Mouse (Mus musculus) splenic B cell, adult 2 months (primary cell): ENCODE measurements around the gene Phldb2.

Source experiments
- DNase-seq: peaks from one replicate; pipeline ENCODE4 v3.0.0-alpha.2; 2011; ENCODE audit warnings: low read depth, low spot score
- H3K27me3 ChIP-seq: 2 replicates; pipeline ENCODE4 v1.6.1; 2012; ENCODE audit warnings: mild to moderate bottlenecking, low read length, moderate library complexity, mixed read lengths; ENCODE audit not compliant: control insufficient read depth, poor library complexity, insufficient read depth, severe bottlenecking
- H3K36me3 ChIP-seq: 2 replicates; pipeline ENCODE4 v1.6.1; 2012; ENCODE audit warnings: mild to moderate bottlenecking, low read length, moderate library complexity, mixed read lengths; ENCODE audit not compliant: control insufficient read depth, poor library complexity, insufficient read depth, severe bottlenecking

Gene Phldb2

GRCm38 (mm10) chr16:45953394-45953793 is at the start of gene Phldb2:
Gene Phldb2 (minus strand): TSS chr16:45953598.
- DNase-seq = no peak
- no peaks in the 10 kb centered on the region for H3K27me3 ChIP-seq
- H3K36me3 ChIP-seq = no peaks in the 10 kb centered on the region

DNA sequence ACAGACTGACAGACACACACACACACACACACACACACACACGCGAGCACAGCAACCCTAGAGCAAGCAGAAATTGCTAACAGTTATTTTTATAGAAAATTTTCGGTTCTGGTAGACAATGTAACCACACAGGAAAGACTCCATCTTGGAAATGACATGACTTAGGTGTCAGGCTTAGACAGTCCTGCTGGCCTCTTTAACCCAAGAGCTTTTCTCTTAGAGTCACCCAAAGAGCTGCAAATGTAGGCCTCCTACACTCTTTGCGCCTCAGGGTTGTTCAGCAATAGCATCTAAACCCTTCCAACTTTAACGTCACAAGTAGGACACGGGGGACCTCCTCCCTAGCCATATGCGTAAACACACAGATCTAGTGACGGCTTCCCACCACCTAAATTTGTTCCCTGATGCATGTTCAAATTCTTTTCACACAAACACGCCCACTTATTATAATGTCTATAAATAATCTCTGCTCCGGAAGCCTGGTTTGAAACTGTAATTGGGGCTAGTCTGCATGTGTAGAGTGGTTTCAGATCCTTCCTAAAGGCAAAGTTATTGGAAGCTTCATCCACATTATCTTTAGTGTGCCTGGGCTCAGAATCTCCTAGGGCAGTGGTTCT is 48.3 kb upstream of the Phldb2 start:
- peak; percentile 69 for DNase-seq
- no peaks in the 10 kb centered on the region for H3K27me3 ChIP-seq

GRCm38 (mm10) chr16:46000976-46001375 is 47.6 kb upstream of the Phldb2 start:
- DNase-seq = peak; percentile 45
- Histone ChIP-seq H3K36me3 (no peaks in the 10 kb centered on the region), H3K27me3 (no peaks in the 10 kb centered on the region)

More for the DNA sequence above, 48.3 kb upstream of the Phldb2 start:
- H3K36me3 ChIP-seq = no peaks in the 10 kb centered on the region

- Histone ChIP-seq H3K27me3 (no peaks in the 10 kb centered on the region), H3K36me3 (no peaks in the 10 kb centered on the region)
- no peak for DNase-seq
Measured at GRCm38 (mm10) chr16:45999374-46000191, 46.2 kb upstream of the Phldb2 start.

DNA sequence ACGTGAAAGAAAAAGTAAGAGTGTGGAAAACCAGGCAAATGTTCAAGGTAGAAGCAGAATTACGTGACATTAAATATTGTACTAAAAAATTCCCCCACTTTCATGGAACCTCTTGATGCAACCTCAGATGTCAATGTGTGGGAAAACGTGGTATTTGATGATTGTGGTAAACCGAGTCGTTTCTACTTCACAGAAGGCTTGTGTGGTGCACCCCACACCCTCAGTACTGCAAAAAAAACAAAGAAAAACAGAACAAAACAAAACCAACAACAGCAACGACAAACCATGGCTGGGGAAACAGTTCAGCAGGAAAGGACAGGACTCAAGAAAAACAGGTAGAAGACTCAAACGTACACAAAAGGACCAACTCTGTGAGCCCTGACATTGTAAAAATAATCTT is 44.8 kb upstream of the Phldb2 start:
- Histone ChIP-seq H3K27me3 (no peaks in the 10 kb centered on the region), H3K36me3 (no peaks in the 10 kb centered on the region)
- no peak for DNase-seq

- H3K36me3 ChIP-seq = no peaks in the 10 kb centered on the region
- peak; percentile 54 for DNase-seq
Measured at GRCm38 (mm10) chr16:45990901-45991676, 37.7 kb upstream of the Phldb2 start.

DNA sequence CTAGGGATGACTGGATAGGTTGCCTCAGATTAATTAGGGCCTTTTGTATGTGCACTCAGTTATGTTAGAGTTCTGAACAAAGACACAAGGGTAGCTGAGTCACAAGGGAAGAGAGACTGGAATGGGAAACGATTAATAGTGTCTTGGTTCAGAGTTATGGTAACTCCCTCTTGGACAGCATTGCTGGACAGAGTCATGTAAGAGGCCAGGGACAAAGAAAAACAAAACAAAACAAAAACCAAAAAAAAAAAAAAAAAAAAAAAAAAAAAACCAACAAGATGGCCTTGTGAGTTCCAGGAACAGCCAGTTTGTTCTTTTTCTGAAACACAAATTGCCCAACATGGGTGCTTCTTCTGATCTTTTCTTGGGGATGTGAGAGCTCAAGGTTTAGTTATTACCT is 32.8 kb upstream of the Phldb2 start:
- no peak for DNase-seq
- Histone ChIP-seq H3K36me3 (no peaks in the 10 kb centered on the region), H3K27me3 (no peaks in the 10 kb centered on the region)

More at GRCm38 (mm10) chr16:45990901-45991676, 37.7 kb upstream of the Phldb2 start:
- no peaks in the 10 kb centered on the region for H3K27me3 ChIP-seq

- no peaks in the 10 kb centered on the region for H3K36me3 ChIP-seq
- H3K27me3 ChIP-seq = no peaks in the 10 kb centered on the region
- no peak for DNase-seq
Measured at GRCm38 (mm10) chr16:45984610-45985606, 31.5 kb upstream of the Phldb2 start.

GRCm38 (mm10) chr16:45976251-45976650 is 22.9 kb upstream of the Phldb2 start:
- H3K27me3 ChIP-seq = no peaks in the 10 kb centered on the region
- peaks cover 4% of the 10 kb centered on the region for H3K36me3 ChIP-seq
- DNase-seq = no peak

GRCm38 (mm10) chr16:45973959-45974686 is 20.7 kb upstream of the Phldb2 start:
- DNase-seq = peak; percentile 21
- Histone ChIP-seq H3K27me3 (no peaks in the 10 kb centered on the region), H3K36me3 (peaks cover 4% of the 10 kb centered on the region)

DNA sequence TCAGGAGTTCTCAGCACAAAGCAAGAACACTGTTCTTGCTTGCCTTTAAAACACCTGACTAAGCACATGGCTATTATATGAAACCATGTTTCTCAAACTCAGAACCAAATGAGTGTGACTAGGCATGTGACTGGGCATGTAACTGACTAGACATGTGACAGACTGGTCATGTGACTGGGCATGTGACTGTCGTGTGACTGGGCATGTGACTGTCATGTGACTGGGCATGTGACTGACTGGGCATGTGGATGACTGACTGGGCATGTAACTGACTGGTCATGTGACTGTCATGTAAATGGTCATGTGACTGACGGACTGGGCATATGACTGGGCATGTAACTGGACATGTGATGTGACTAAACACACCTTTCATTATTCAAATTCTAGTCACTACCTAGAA is 16.8 kb upstream of the Phldb2 start:
- no peaks in the 10 kb centered on the region for H3K27me3 ChIP-seq
- peaks cover 3% of the 10 kb centered on the region; the same call in 1 of the 2 replicates for H3K36me3 ChIP-seq
- DNase-seq = peak; percentile 53

DNA sequence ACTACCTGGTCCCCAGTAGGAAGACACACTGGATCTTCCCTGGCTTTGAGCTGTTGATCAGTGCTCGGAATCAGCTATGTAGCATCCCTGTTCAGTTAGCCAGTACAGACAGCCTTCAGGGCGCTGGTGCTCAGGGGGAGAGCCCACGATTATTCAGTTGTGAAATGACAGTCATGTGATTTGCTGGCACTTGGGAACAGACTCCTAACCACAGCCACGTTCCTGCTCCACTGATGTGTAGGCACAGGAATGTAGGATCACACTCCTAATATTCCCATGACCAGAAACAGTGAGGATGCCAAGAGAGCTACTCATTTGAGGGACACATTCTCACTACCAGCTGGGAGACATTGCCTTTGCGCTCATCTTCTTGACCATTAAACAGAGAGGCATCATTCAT is 15.3 kb upstream of the Phldb2 start:
- Histone ChIP-seq H3K36me3 (no peaks in the 10 kb centered on the region; the same call in 1 of the 2 replicates), H3K27me3 (no peaks in the 10 kb centered on the region)
- no peak for DNase-seq

- Histone ChIP-seq H3K36me3 (no peaks in the 10 kb centered on the region; the same call in 1 of the 2 replicates), H3K27me3 (no peaks in the 10 kb centered on the region)
- peak; percentile 67 for DNase-seq
Measured at GRCm38 (mm10) chr16:45967471-45967870, 14.1 kb upstream of the Phldb2 start.
